Comparison of ENCODE assay signal across 9 mouse cellular contexts in genomic region chr9:104079379-104079778, GRCm38 (mm10). TPM values are rescaled to one million over a fixed set of nuclear protein-coding genes. Genes with fewer than 3 reads are reported as not detected.
DNase-seq lines count a peak whose midpoint lies in the region; ATAC-seq and TF ChIP-seq lines count a peak whose summit lies in the region.
"Had no signal": no experiment of that assay in that cellular context is flagged by ENCODE, and none has a peak within 500 bp of the region (broad histone marks: within the 10 kb centered on the region; RNA-seq: fewer than 3 reads in every experiment).

No protein-coding gene starts in this region.

- no peaks in the 10 kb centered on the region for H3K27me3 ChIP-seq in cerebellum, adult 2 months (ENCODE audit: control insufficient read depth, insufficient read depth, low read length)
- no peaks in the 10 kb centered on the region for H3K27me3 ChIP-seq in intestine, embryonic 14.5 days (replicated peaks; ENCODE audit: control insufficient read depth, insufficient read depth, low read length)
- no peaks in the 10 kb centered on the region for H3K27me3 ChIP-seq in liver, postnatal 0 days (ENCODE audit: insufficient read depth, low read length)
- H3K27me3 ChIP-seq in splenic B cell, adult 2 months (ENCODE audit: control insufficient read depth, insufficient read depth, low read length, poor library complexity, severe bottlenecking): no peaks in the 10 kb centered on the region
- H3K27me3 ChIP-seq: hindbrain, embryonic 15.5 days had no signal

- H3K27ac ChIP-seq in cerebellum, adult 2 months (ENCODE audit: insufficient read depth, low read length): no peak overlapping the region
- no peak overlapping the region for H3K27ac ChIP-seq in intestine, embryonic 14.5 days (ENCODE audit: low read depth)
- H3K27ac ChIP-seq in liver, postnatal 0 days (ENCODE audit: low read depth): no peak overlapping the region
- H3K27ac ChIP-seq: hindbrain, embryonic 15.5 days had no signal

- DNase-seq in cerebellum, adult 2 months: no peak
- DNase-seq in cerebellum, adult 8-10 months: no peak
- peak; percentile 26 to 49 for DNase-seq in lung, adult 18-20 months
- no peak for DNase-seq in lung, postnatal 25 days (ENCODE audit: low spot score)
- DNase-seq in adrenal gland, postnatal 14 days: peak; percentile 67
- DNase-seq in intestine, embryonic 14.5 days (ENCODE audit: low spot score): peak; percentile 66
- DNase-seq in liver, postnatal 0 days: peak; percentile 75
- peak; percentile 73 for DNase-seq in splenic B cell, adult 2 months (ENCODE audit: low read depth, low spot score)

- no peak overlapping the region for H3K4me2 ChIP-seq in intestine, embryonic 14.5 days (ENCODE audit: low read length)
- no peak overlapping the region for H3K4me2 ChIP-seq in liver, postnatal 0 days (ENCODE audit: low read depth, low read length)
- H3K4me2 ChIP-seq: hindbrain, embryonic 15.5 days had no signal

- no peaks in the 10 kb centered on the region for H3K4me1 ChIP-seq in cerebellum, adult 2 months (ENCODE audit: control insufficient read depth, insufficient read depth, low read length)
- H3K4me1 ChIP-seq in intestine, embryonic 14.5 days (replicated peaks; ENCODE audit: control insufficient read depth, insufficient read depth, low read length): no peaks in the 10 kb centered on the region
- H3K4me1 ChIP-seq in liver, postnatal 0 days (ENCODE audit: insufficient read depth): no peaks in the 10 kb centered on the region
- H3K4me1 ChIP-seq: hindbrain, embryonic 15.5 days had no signal

- peak; percentile 25; the same call in 1 of the 2 replicates for TF ChIP-seq CTCF in cerebellum, adult 2 months (IDR thresholded peaks at IDR 0.05; ENCODE audit: borderline replicate concordance, insufficient read depth, low read depth, low read length)
- TF ChIP-seq CTCF in liver, postnatal 0 days (IDR thresholded peaks at IDR 0.05; ENCODE audit: low read depth): peak; percentile 75

- no peak overlapping the region for H3K4me3 ChIP-seq in cerebellum, adult 2 months (replicated peaks; ENCODE audit: insufficient read depth, low read depth, low read length)
- no peak overlapping the region for H3K4me3 ChIP-seq in intestine, embryonic 14.5 days (ENCODE audit: low read depth, low read length)
- no peak overlapping the region for H3K4me3 ChIP-seq in liver, postnatal 0 days (ENCODE audit: low read depth, low read length)
- H3K4me3 ChIP-seq: hindbrain, embryonic 15.5 days had no signal

- no peak overlapping the region for H3K9ac ChIP-seq in intestine, embryonic 14.5 days (ENCODE audit: low read length)
- no peak overlapping the region for H3K9ac ChIP-seq in liver, postnatal 0 days (replicated peaks)
- H3K9ac ChIP-seq: hindbrain, embryonic 15.5 days had no signal

- 44% methylated on average over 5 of the region's 5 CpGs for WGBS in cerebellum, adult 2 months
- WGBS in intestine, embryonic 14.5 days: 50% methylated on average over 5 of the region's 5 CpGs
- WGBS in liver, postnatal 0 days (ENCODE audit: insufficient replicate concordance): 48% methylated on average over 5 of the region's 5 CpGs

- no peak for TF ChIP-seq EP300 in liver, postnatal 0 days (IDR thresholded peaks at IDR 0.05; ENCODE audit: low read depth)

- no peak for ATAC-seq in intestine, embryonic 14.5 days (replicated peaks; ENCODE audit: low FRiP score, low TSS enrichment, low read depth)
- peak; percentile 67 for ATAC-seq in liver, postnatal 0 days

- no peaks in the 10 kb centered on the region for H3K9me3 ChIP-seq in intestine, embryonic 14.5 days (ENCODE audit: control insufficient read depth, low read length)
- no peaks in the 10 kb centered on the region for H3K9me3 ChIP-seq in liver, postnatal 0 days (ENCODE audit: low read length)
- H3K9me3 ChIP-seq: hindbrain, embryonic 15.5 days had no signal

- no peak for TF ChIP-seq POLR2A in cerebellum, adult 2 months (IDR thresholded peaks at IDR 0.05; ENCODE audit: borderline replicate concordance, insufficient read depth, low read length)

- H3K36me3 ChIP-seq in intestine, embryonic 14.5 days (ENCODE audit: control insufficient read depth, insufficient read depth, low read length): no peaks in the 10 kb centered on the region
- peaks cover 26% of the 10 kb centered on the region for H3K36me3 ChIP-seq in liver, postnatal 0 days (replicated peaks; ENCODE audit: insufficient read depth, low read length)
- H3K36me3 ChIP-seq in splenic B cell, adult 2 months (ENCODE audit: control insufficient read depth, insufficient read depth, low read length, poor library complexity, severe bottlenecking): peaks cover 5% of the 10 kb centered on the region; the same call in 1 of the 2 replicates

RNA-seq across cellular contexts. Expression of gene Acad11, which starts 16.2 kb away (rescaled TPM):
- 28.1 and 29.7 TPM in 2 replicates for polyA plus RNA-seq in cerebellum, adult 2 months (2012; rRNA removed)
- total RNA-seq in adrenal gland, postnatal 14 days (2021): 102 and 121 TPM in 2 replicates
- 6.4 and 8.3 TPM in 2 replicates for polyA plus RNA-seq in intestine, embryonic 14.5 days (2014; fragmentation: Nextera tagmentation; extraction: Ambion mirVana)
- 103 and 105 TPM in 2 replicates for polyA plus RNA-seq in liver, postnatal 0 days (2015; fragmentation: Nextera tagmentation; extraction: Ambion mirVana)

RNA-seq across cellular contexts. Expression of gene Uba5, which starts 16.4 kb away (rescaled TPM):
- 52.3 and 55.2 TPM in 2 replicates for polyA plus RNA-seq in cerebellum, adult 2 months (2012; rRNA removed)
- 32.9 and 36.5 TPM in 2 replicates for total RNA-seq in adrenal gland, postnatal 14 days (2021)
- polyA plus RNA-seq in intestine, embryonic 14.5 days (2014; fragmentation: Nextera tagmentation; extraction: Ambion mirVana): 49.2 and 50.3 TPM in 2 replicates
- 15.1 and 15.4 TPM in 2 replicates for polyA plus RNA-seq in liver, postnatal 0 days (2015; fragmentation: Nextera tagmentation; extraction: Ambion mirVana)

RNA-seq across cellular contexts. Expression of gene Gm28305, which starts 38.9 kb away (rescaled TPM):
- polyA plus RNA-seq in cerebellum, adult 2 months (2012; rRNA removed): not detected in 2 replicates
- total RNA-seq in adrenal gland, postnatal 14 days (2021): not detected in 2 replicates
- not detected in 2 replicates for polyA plus RNA-seq in intestine, embryonic 14.5 days (2014; fragmentation: Nextera tagmentation; extraction: Ambion mirVana)
- polyA plus RNA-seq in liver, postnatal 0 days (2015; fragmentation: Nextera tagmentation; extraction: Ambion mirVana): not detected in 2 replicates
- polyA plus RNA-seq: hindbrain, embryonic 15.5 days had no signal

RNA-seq across cellular contexts. Expression of gene Ackr4, which starts 47.4 kb away (rescaled TPM):
- polyA plus RNA-seq in cerebellum, adult 2 months (2012; rRNA removed): 2.8 and 4.2 TPM in 2 replicates
- total RNA-seq in adrenal gland, postnatal 14 days (2021): 0.33 and 1.6 TPM in 2 replicates
- polyA plus RNA-seq in intestine, embryonic 14.5 days (2014; fragmentation: Nextera tagmentation; extraction: Ambion mirVana): 1.2 and 1.4 TPM in 2 replicates
- 0.89 and 0.97 TPM in 2 replicates for polyA plus RNA-seq in liver, postnatal 0 days (2015; fragmentation: Nextera tagmentation; extraction: Ambion mirVana)

Comparison
In these comparisons a context has a peak if more than half of its experiments do, and no peak if none do; other contexts are left out.
1. DNase-seq: peak in lung, adult 18-20 months (2 of 2), adrenal gland, postnatal 14 days (single experiment), intestine, embryonic 14.5 days (single experiment), liver, postnatal 0 days (single experiment) and splenic B cell, adult 2 months (single experiment); none in cerebellum, adult 2 months (0 of 2), cerebellum, adult 8-10 months (single experiment) and lung, postnatal 25 days (single experiment).